Mouse (Mus musculus) forebrain, embryonic 12.5 days (tissue): ENCODE measurements at regions not wholly inside any gene's neighbourhood (a gene's known extent, or its start where the extent isn't known, plus 50 kb on each side); places are given as distances from the start of the nearest gene placed in this dataset.

Source experiments
- ATAC-seq: fragments of 200-750 bp; cut with Nextera tagmentation; 2 replicates; pipeline ENCODE4 v1.8.0; 2017; ENCODE audit warnings: moderate TSS enrichment; ENCODE audit not compliant: low FRiP score
- H3K27ac ChIP-seq: fragments of 300-500 bp; sonication (generic); 2 replicates; pipeline ENCODE4 v1.5.1; 2016; ENCODE audit warnings: mild to moderate bottlenecking
- H3K27me3 ChIP-seq: fragments of 300-500 bp; sonication (generic); 2 replicates; pipeline ENCODE4 v1.6.1; 2016; ENCODE audit warnings: mild to moderate bottlenecking
- H3K36me3 ChIP-seq: fragments of 300-500 bp; sonication (generic); replicated peaks from 2 replicates; pipeline ENCODE4 v1.6.1; 2016; ENCODE audit warnings: mild to moderate bottlenecking
- H3K4me1 ChIP-seq: fragments of 300-500 bp; sonication (generic); 2 replicates; pipeline ENCODE4 v1.6.1; 2016
- H3K4me2 ChIP-seq: fragments of 300-500 bp; sonication (generic); 2 replicates; pipeline ENCODE4 v1.6.1; 2016; ENCODE audit warnings: mild to moderate bottlenecking, moderate library complexity
- H3K4me3 ChIP-seq: fragments of 300-500 bp; sonication (generic); replicated peaks from 2 replicates; pipeline ENCODE4 v1.5.1; 2016; ENCODE audit warnings: mild to moderate bottlenecking
- H3K9ac ChIP-seq: fragments of 300-500 bp; sonication (generic); 2 replicates; pipeline ENCODE4 v1.6.1; 2016; ENCODE audit warnings: mild to moderate bottlenecking
- H3K9me3 ChIP-seq: fragments of 300-500 bp; sonication (generic); 2 replicates; pipeline ENCODE4 v1.6.1; 2016
- WGBS: fragments of 180-500 bp; shearing (Covaris S2); methylation state at CpG from one replicate; pipeline ENCODE4 v1.1.7; 2016; 5-methylcytosine and 5-hydroxymethylcytosine counted together

DNA sequence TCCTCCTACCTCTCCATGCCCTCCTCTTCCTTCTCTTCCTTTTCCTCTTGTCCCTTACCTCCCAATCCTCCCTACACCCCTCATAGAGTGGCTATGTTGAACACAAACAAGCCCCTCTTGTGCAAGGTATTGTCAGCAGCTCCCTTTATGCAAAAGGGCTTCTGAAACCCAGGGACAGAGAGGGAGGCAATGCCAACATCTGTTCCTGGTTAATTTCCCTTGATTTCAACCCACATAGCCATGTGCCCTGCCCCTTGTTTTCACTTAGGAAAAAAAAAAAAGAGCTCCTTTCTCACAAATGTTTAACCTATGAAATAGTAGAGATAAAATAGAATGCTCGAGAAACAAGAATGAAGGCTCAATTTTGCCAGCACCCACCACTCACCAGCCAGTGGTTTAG lies 333.5 kb downstream of the Bckdhb start:
- ATAC-seq: no peak
- Histone ChIP-seq H3K36me3 (no peaks in the 10 kb centered on the region), H3K4me2 (no peak overlapping the region), H3K9ac (no peak overlapping the region), H3K4me3 (no peak overlapping the region), H3K27me3 (no peaks in the 10 kb centered on the region), H3K4me1 (peaks cover 3% of the 10 kb centered on the region), H3K27ac (no peak overlapping the region), H3K9me3 (no peaks in the 10 kb centered on the region)
- WGBS: 66% methylated on average over 1 of the region's 1 CpGs

DNA sequence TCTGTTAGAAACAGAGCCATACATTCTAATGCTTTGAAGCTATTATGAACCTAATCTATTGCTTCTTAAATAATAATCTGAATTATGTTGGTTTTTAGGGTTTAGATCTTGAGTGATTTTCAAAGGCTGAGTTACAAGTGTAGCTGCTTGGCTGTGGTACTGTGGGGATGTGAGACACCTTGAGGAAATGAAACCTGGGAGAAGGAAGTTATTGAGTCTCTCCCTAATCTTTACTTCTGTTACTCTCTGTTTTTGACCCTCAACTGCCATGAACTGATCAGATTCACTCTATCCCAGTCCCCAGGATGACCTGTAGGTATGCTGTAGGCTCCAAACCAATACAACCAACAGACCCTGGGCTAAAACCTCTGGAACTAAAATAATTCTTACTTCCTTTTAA lies 334.8 kb downstream of the Bckdhb start:
- Histone ChIP-seq H3K4me3 (no peak overlapping the region), H3K9ac (no peak overlapping the region), H3K4me1 (no peaks in the 10 kb centered on the region), H3K4me2 (no peak overlapping the region), H3K9me3 (no peaks in the 10 kb centered on the region), H3K27ac (no peak overlapping the region), H3K36me3 (no peaks in the 10 kb centered on the region), H3K27me3 (no peaks in the 10 kb centered on the region)
- ATAC-seq: no peak

DNA sequence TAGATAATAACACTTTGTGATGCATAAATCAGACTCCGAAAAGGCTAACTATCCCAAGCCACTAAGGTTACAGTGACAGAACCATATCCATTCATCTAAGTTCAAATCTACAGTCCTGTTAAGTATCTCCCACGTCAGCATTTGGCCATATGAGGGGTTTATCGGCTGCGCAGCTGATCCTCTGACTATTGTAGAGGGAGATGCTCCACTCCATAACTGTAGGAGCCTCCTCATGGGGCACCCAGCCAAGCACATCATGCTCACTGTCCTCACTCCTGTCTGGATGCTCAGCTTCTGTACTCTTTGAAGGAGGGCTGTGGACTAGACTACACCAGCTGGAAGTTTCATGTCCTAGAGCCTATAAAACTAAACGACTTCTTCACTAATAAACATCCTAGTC lies 337.2 kb downstream of the Bckdhb start:
- Histone ChIP-seq H3K36me3 (no peaks in the 10 kb centered on the region), H3K9ac (no peak overlapping the region), H3K4me3 (no peak overlapping the region), H3K4me2 (no peak overlapping the region), H3K27ac (no peak overlapping the region), H3K4me1 (no peaks in the 10 kb centered on the region), H3K9me3 (no peaks in the 10 kb centered on the region), H3K27me3 (no peaks in the 10 kb centered on the region)
- 88% methylated on average over 5 of the region's 5 CpGs for WGBS
- ATAC-seq: no peak

DNA sequence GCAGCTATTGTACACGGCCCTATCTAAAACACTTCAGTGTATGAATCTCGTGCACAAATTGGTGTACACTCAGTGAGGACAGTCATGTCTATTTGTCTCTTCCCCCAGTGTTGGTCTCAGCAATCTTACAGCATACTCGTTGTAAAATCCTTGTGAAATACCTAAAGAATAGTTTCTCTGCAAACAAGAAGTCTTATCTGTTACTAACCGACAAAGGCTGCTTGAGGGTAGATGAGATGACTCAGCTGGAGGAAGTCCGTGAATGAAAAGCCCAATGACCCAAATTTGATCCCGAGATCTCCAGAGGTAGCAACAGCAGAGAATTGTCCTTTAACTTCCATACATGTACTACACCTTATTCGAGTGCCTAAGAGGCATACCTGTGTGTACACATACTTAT lies 342.0 kb downstream of the Bckdhb start:
- Histone ChIP-seq H3K4me3 (no peak overlapping the region), H3K4me1 (no peaks in the 10 kb centered on the region), H3K27ac (no peak overlapping the region)

DNA sequence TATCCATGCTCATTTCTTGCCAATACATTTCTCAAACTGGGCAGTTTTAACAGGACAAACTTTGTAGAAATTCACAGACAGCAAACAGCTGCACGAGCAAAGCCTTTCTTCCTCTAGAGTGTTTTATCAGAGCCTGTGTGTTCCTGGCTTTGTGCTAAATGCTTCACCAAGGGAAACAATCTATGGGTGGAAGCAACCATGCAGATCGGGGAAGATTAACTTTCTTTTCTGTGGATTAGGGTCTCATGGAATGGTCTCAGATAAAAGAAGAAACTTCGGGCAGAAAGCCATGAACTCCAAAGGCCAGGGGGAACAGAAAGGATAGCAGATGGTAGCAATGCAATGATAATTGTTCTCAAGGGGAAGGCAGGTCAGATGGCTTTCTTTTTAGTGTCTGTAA lies 349.7 kb downstream of the Bckdhb start:
- no peaks in the 10 kb centered on the region for H3K27me3 ChIP-seq
- H3K36me3 ChIP-seq: no peaks in the 10 kb centered on the region
- no peak overlapping the region for H3K27ac ChIP-seq
- no peak for ATAC-seq
- whole genome bisulfite sequencing: 32% methylated on average over 3 of the region's 3 CpGs
- peaks cover 19% of the 10 kb centered on the region for H3K4me1 ChIP-seq
- H3K9me3 ChIP-seq: no peaks in the 10 kb centered on the region
- H3K4me2 ChIP-seq: no peak overlapping the region
- no peak overlapping the region for H3K9ac ChIP-seq
- H3K4me3 ChIP-seq: no peak overlapping the region

More for the DNA sequence above, 342.0 kb downstream of the Bckdhb start:
- no peak for ATAC-seq
- Histone ChIP-seq H3K27me3 (no peaks in the 10 kb centered on the region), H3K9me3 (no peaks in the 10 kb centered on the region), H3K36me3 (no peaks in the 10 kb centered on the region), H3K9ac (no peak overlapping the region), H3K4me2 (no peak overlapping the region)
- WGBS: 80% methylated on average over 7 of the region's 7 CpGs

DNA sequence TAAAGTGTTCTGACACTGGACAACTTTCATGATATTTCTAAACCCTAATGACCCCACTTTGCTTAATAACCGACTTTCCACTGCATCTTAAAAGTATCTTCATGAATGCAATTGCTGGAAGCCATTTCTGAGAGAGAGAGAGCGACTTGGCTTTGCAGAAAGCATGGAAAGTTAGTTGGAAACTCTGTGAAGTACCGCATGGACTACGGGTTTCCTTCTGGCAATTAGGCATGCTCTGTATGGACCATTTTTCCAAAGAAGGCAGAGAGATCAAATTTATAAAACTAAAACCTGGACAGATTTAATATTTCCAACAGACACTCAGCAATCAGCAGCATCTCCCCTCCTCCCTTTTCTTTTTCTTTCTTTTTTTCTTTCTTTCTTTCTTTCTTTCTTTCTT lies 353.4 kb downstream of the Bckdhb start:
- WGBS: 20% methylated on average over 4 of the region's 4 CpGs
- Histone ChIP-seq H3K27ac (peak overlapping the region; percentile 62; the same call in 1 of the 2 replicates), H3K4me3 (no peak overlapping the region), H3K36me3 (no peaks in the 10 kb centered on the region), H3K4me2 (no peak overlapping the region), H3K9ac (no peak overlapping the region), H3K4me1 (peaks cover 23% of the 10 kb centered on the region), H3K27me3 (no peaks in the 10 kb centered on the region), H3K9me3 (peaks cover 7% of the 10 kb centered on the region; the same call in 1 of the 2 replicates)
- no peak; the same call in 1 of the 2 replicates for ATAC-seq

DNA sequence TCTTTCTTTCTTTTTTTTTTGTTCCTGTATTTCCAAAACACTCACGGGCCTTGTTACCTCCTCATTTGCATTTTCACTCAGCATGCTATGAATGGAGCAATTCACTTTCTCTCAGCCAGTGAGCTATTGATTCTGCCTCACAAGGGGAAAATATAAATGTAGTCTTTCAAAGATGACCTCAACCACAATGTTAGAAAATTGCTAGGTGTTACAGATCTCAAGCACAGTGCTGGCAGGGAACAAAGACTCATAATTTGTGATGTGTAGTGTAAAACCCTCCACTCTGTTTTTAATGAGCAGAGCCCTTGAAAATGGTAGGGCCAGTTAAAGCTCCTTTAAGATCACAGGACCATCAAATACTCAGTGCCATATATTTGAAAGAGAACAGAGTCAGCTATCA lies 353.8 kb downstream of the Bckdhb start:
- 0 out of 2 replicates have a peak overlapping the region, but pooled peaks have one; percentile 70 for H3K27ac ChIP-seq
- H3K4me2 ChIP-seq: no peak overlapping the region
- ATAC-seq: peak; percentile 82; the same call in 1 of the 2 replicates
- H3K36me3 ChIP-seq: no peaks in the 10 kb centered on the region
- WGBS: 7% methylated on average over 1 of the region's 1 CpGs
- H3K27me3 ChIP-seq: no peaks in the 10 kb centered on the region
- peaks cover 23% of the 10 kb centered on the region for H3K4me1 ChIP-seq
- peaks cover 7% of the 10 kb centered on the region; the same call in 1 of the 2 replicates for H3K9me3 ChIP-seq
- H3K9ac ChIP-seq: no peak overlapping the region
- H3K4me3 ChIP-seq: no peak overlapping the region

DNA sequence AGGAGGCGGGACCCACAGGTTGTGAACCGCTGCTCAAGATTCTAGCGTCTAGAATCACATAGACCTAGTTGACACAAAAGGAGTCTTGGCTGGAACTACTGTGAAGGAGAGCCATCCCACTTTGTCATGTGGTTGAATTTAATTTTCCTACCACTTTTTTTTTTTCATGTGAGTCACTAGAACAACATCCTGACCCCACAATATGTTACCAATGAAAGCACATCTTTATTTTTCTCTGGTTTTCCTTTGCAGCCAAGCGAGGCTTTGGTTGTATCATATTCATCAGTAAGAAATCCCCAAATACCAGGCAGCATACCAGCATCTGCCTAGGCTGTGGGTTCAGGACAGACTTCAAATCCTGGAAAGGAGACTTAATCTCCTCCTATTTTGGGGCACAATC lies 356.0 kb downstream of the Bckdhb start:
- WGBS: 93% methylated on average over 4 of the region's 4 CpGs
- no peaks in the 10 kb centered on the region for H3K27me3 ChIP-seq
- no peak overlapping the region for H3K4me2 ChIP-seq
- H3K4me1 ChIP-seq: peaks cover 19% of the 10 kb centered on the region
- H3K4me3 ChIP-seq: no peak overlapping the region
- no peak overlapping the region for H3K27ac ChIP-seq
- no peak for ATAC-seq
- peaks cover 7% of the 10 kb centered on the region; the same call in 1 of the 2 replicates for H3K9me3 ChIP-seq
- H3K9ac ChIP-seq: no peak overlapping the region
- no peaks in the 10 kb centered on the region for H3K36me3 ChIP-seq

DNA sequence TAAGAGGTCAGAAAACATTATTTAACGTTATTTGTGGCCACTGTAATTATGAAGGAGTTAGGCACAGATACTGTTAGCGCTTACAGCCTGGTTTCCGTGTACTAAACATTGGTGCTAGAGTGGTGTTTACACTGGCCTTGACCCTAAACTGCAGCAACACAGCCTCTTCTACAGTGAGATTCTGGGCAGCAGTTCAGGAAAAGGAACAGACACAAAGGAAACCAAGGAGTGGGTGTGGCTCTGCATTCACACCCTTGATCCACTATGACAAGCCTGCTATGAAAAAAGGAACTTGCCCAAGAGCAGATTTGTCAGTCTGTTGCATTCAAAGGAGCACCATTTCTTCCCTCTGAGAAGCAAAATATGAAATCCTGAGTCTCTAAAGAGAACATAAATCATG lies 356.7 kb downstream of the Bckdhb start:
- Histone ChIP-seq H3K27me3 (no peaks in the 10 kb centered on the region), H3K9ac (no peak overlapping the region), H3K4me2 (no peak overlapping the region), H3K27ac (peak overlapping the region; percentile 63; the same call in 1 of the 2 replicates), H3K4me3 (no peak overlapping the region), H3K4me1 (peaks cover 24% of the 10 kb centered on the region), H3K9me3 (peaks cover 7% of the 10 kb centered on the region; the same call in 1 of the 2 replicates), H3K36me3 (no peaks in the 10 kb centered on the region)
- peak; percentile 62; the same call in 1 of the 2 replicates for ATAC-seq
- 55% methylated on average over 3 of the region's 3 CpGs for WGBS

DNA sequence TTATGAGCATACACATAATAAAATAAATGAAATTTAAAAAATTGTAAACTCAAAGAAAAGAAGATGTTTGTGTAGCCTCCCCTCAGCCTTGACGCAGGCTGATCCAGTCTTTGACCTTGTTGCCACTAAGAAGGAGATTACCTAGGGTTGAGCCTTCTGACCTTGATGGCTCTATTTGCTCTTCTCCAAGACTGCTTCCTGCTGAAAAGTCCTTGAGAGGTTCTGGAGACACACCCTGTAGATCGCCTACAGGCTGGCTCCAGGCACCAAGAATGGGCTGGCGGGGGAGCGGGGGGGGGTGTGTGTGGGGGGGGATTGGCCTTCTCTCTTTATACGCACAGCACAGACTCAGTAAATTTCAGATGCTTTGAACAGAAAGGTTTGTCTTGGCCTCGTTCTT lies 358.4 kb downstream of the Bckdhb start:
- Histone ChIP-seq H3K36me3 (no peaks in the 10 kb centered on the region), H3K27me3 (no peaks in the 10 kb centered on the region), H3K9me3 (peaks cover 7% of the 10 kb centered on the region; the same call in 1 of the 2 replicates), H3K4me2 (no peak overlapping the region), H3K4me3 (no peak overlapping the region), H3K4me1 (peaks cover 19% of the 10 kb centered on the region), H3K27ac (no peak overlapping the region), H3K9ac (no peak overlapping the region)
- 84% methylated on average over 6 of the region's 6 CpGs for WGBS
- no peak for ATAC-seq

DNA sequence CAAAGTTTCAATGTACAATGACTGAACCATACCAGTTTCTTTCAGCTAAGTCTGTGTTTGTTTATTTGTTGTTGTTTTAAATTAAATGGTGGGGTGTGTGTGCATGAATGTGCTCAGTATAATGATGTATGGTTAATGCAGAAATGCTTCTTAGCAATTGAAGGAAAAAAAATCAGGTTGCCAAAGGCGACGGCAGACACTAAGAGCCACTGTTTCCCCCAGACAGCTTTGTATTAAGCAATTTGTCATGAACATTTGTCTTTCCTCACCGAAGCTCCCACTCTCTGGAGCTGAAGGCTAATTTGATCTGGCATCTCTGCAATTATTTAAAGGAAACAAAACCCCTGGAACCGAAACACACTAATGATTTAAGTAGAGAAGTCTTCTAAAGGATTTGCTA lies 360.7 kb downstream of the Bckdhb start:
- Histone ChIP-seq H3K4me3 (no peak overlapping the region), H3K9ac (no peak overlapping the region), H3K36me3 (no peaks in the 10 kb centered on the region), H3K27me3 (no peaks in the 10 kb centered on the region), H3K4me2 (no peak overlapping the region), H3K4me1 (peaks cover 10% of the 10 kb centered on the region; the same call in 1 of the 2 replicates), H3K27ac (no peak overlapping the region), H3K9me3 (peaks cover 7% of the 10 kb centered on the region; the same call in 1 of the 2 replicates)
- WGBS: 33% methylated on average over 4 of the region's 4 CpGs
- ATAC-seq: peak; percentile 75; the same call in 1 of the 2 replicates

DNA sequence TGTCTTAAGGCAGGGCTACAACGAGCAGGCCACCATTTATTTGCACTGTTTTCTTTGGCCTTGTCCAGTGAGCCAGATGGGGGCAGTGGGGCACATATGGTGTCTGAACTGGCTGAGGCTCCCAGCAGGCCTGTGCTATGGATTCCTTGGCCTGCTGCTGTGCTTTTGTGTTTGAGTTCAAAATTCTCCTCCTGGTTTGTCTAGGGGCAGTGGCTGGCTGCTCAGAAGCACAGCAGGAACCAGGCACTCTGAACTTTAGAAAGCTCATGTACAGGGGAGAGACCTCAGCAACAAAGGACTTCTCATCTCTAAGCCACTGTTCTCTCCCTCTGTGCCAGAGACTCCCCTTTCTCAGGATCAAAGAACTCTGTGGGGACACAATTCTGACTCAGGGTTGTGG lies 370.9 kb downstream of the Bckdhb start:
- ATAC-seq: no peak
- H3K9ac ChIP-seq: no peak overlapping the region
- H3K4me1 ChIP-seq: peaks cover 5% of the 10 kb centered on the region; the same call in 1 of the 2 replicates
- H3K27ac ChIP-seq: no peak overlapping the region; the same call in 1 of the 2 replicates
- no peaks in the 10 kb centered on the region for H3K27me3 ChIP-seq
- WGBS: 31% methylated on average over 1 of the region's 1 CpGs
- H3K4me2 ChIP-seq: no peak overlapping the region
- H3K9me3 ChIP-seq: no peaks in the 10 kb centered on the region
- H3K36me3 ChIP-seq: no peaks in the 10 kb centered on the region
- H3K4me3 ChIP-seq: no peak overlapping the region

DNA sequence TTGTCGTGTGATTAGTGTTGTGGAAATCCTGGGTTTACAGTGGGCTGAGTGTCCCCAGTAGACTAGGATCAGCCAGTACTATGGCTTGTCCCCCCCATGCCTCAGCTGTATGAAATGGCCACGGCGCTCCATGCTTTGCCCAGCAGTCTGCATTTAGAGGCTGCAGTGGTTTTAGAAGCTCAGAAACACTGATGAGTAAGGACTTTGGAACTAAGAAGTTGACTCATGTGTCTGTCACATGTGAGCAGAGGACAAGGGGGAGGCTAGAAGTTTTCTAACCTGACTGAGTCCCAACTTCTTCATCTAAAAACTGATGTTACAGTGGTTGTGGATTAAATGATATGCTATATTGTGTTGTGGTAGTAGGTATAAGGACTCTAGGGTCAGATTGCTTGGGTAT lies 371.5 kb downstream of the Bckdhb start:
- Histone ChIP-seq H3K4me1 (peaks cover 5% of the 10 kb centered on the region; the same call in 1 of the 2 replicates), H3K4me3 (no peak overlapping the region), H3K9ac (no peak overlapping the region), H3K36me3 (no peaks in the 10 kb centered on the region), H3K27me3 (no peaks in the 10 kb centered on the region), H3K27ac (no peak overlapping the region), H3K4me2 (no peak overlapping the region), H3K9me3 (no peaks in the 10 kb centered on the region)
- WGBS: 84% methylated on average over 3 of the region's 3 CpGs
- no peak for ATAC-seq
